Mouse (Mus musculus): ENCODE data around the gene Asrgl1.
A peak's percentile ranks its signal among the peaks of the same experiment; 100 is the strongest.
"Not testable (repeated sequence)": the region's sequence is repeated elsewhere in the genome, so short reads cannot be mapped to it uniquely, and the experiment has no call there.

Asrgl1 gene

GRCm38 (mm10) chr19:9103986-9104385 lies 31.4 kb downstream of the Asrgl1 start:
- DNase-seq (ENCODE audit: low read depth) = no peak

- no peak for DNase-seq (ENCODE audit: low read depth)
Observed at GRCm38 (mm10) chr19:9101062-9101457, 34.4 kb downstream of the Asrgl1 start.

GRCm38 (mm10) chr19:9100297-9101061 lies 35.0 kb downstream of the Asrgl1 start:
- no peak for DNase-seq (ENCODE audit: low read depth)

- DNase-seq (ENCODE audit: low read depth) = no peak
Observed at GRCm38 (mm10) chr19:9099751-9100150, 35.7 kb downstream of the Asrgl1 start.

- no peak for DNase-seq (ENCODE audit: low read depth)
Observed at GRCm38 (mm10) chr19:9097441-9097840, 38.0 kb downstream of the Asrgl1 start.

- no peak for DNase-seq (ENCODE audit: low read depth)
Observed at GRCm38 (mm10) chr19:9095111-9095510, 40.3 kb downstream of the Asrgl1 start.

- DNase-seq (ENCODE audit: low read depth) = no peak
Observed at GRCm38 (mm10) chr19:9090709-9091108, 44.7 kb downstream of the Asrgl1 start.

GRCm38 (mm10) chr19:9090191-9090590 lies 45.2 kb downstream of the Asrgl1 start:
- no peak for DNase-seq (ENCODE audit: low read depth)

GRCm38 (mm10) chr19:9087821-9088220 lies 47.6 kb downstream of the Asrgl1 start, which contains the start of gene Scgb1a1:
TSS of gene Scgb1a1 (minus strand) at chr19:9087958.
- DNase-seq (ENCODE audit: low read depth) = no peak

- not testable (repeated sequence) for DNase-seq (ENCODE audit: low read depth)
Observed at GRCm38 (mm10) chr19:9083892-9084291, 51.5 kb downstream of the Asrgl1 start.

- DNase-seq (ENCODE audit: low read depth) = no peak
Observed at GRCm38 (mm10) chr19:9083010-9083355, 52.5 kb downstream of the Asrgl1 start.

GRCm38 (mm10) chr19:9082191-9083009 lies 53.0 kb downstream of the Asrgl1 start:
- DNase-seq (ENCODE audit: low read depth) = peak; percentile 94

GRCm38 (mm10) chr19:9081311-9082190 lies 53.9 kb downstream of the Asrgl1 start:
- DNase-seq (ENCODE audit: low read depth) = no peak

GRCm38 (mm10) chr19:9079916-9080315 lies 55.5 kb downstream of the Asrgl1 start:
- no peak for DNase-seq (ENCODE audit: low read depth)

- no peak for DNase-seq (ENCODE audit: low read depth)
Observed at GRCm38 (mm10) chr19:9076982-9077660, 58.3 kb downstream of the Asrgl1 start.

- no peak for DNase-seq (ENCODE audit: low read depth)
Observed at GRCm38 (mm10) chr19:9076035-9076434, 59.4 kb downstream of the Asrgl1 start.

- DNase-seq (ENCODE audit: low read depth) = no peak
Observed at GRCm38 (mm10) chr19:9075558-9075957, 59.9 kb downstream of the Asrgl1 start.

- no peak for DNase-seq (ENCODE audit: low read depth)
Observed at GRCm38 (mm10) chr19:9074424-9074823, 61.0 kb downstream of the Asrgl1 start.

- DNase-seq (ENCODE audit: low read depth) = no peak
Observed at GRCm38 (mm10) chr19:9073776-9074411, 61.5 kb downstream of the Asrgl1 start.

GRCm38 (mm10) chr19:9072157-9072530 lies 63.3 kb downstream of the Asrgl1 start:
- DNase-seq (ENCODE audit: low read depth) = no peak

- no peak for DNase-seq (ENCODE audit: low read depth)
Observed at GRCm38 (mm10) chr19:9071456-9072156, 63.8 kb downstream of the Asrgl1 start.
